Mouse (Mus musculus) ES-CJ7 (cell line): ENCODE measurements at regions not wholly inside any gene's neighbourhood (a gene's known extent, or its start where the extent isn't known, plus 50 kb on each side); places are given as distances from the start of the nearest gene placed in this dataset.
A peak's percentile ranks its signal among the peaks of the same experiment; 100 is the strongest.

Source experiments
- DNase-seq: peaks from one replicate; pipeline ENCODE4 v3.0.0; 2011; ENCODE audit warnings: low read depth, low spot score

DNA sequence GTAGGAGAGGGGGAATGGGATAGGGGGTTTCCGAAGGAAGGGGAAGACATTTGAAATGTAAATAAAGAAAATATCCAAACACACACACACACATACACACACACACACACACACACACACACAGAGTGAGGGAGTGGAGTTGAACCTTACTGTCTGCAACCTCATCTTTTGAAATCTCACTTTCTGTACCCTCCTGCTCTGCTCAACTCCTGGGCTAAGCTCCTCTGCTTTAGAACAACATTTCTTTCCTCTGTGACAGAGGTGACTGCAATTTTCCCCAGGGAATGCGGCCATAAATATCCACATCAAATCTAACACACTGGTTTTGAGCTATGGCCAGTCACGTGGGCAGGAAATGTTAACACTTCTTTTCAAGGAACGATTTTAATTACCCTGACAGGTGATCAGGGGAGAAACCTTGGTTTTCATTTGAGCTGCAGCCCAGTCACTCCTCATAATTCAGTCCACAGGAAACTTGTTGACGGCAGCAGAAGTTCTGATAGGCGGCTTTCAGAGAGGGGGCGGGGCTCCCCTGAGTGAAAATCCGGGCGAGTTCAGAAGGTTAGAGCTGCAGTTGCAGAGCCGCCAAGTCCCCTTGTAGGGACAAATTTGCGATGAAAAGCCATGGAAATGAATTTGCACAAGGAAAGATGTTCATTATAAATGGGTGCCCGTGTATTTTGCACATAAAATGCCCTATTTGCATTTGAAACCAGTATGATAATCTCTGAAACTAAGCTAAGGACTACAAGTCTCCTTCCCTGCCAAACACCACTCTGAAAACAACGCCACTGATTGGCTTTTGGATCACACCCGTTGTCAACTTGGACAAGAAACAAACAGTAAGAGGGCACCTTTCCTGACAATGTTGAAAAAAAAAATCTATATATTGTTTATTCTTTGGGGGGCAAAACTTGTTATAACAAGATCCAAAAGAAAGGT is 63.0 kb upstream of the L3mbtl4 start:
- DNase-seq, result peak; percentile 7

DNA sequence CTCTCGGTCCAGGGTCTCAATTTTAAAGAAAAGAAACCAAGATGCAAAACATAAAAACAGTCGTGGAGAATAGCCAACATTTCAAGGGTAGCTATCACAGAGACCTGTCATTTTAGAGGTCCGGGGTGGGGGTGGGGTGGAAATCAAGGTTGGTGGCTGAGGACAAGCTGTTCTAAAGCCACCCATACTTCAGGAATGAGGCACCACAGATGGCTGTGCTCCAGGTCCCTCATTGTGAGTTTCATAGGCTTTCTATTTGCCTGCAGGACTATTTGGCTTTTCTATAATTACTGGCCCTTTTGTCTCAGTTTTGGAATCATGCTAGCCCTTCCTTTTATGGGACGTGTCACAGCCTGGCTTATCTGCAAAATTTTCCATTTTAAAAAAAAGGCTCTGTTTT is 55.4 kb upstream of the L3mbtl4 start:
- DNase-seq, result no peak

DNA sequence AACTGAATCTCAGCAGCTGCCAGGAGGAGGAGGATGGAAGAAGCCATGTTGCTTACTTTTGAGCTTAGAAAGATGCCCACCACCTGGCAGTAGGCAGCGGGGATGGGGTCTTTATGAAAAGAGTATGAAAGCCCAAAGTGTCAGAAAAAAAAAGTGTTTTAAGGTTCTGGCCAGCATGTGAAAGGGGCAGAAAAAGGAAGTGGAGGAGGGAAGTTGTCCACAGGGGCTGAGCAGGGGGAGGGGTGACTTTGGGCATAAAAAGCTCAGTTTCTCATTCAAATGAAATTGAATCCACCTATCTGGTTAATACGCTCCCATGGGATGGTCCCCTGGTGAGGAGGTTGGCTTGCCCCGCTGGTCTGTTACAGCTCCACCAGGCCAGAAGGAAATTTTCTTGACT is 50.4 kb upstream of the L3mbtl4 start:
- DNase-seq, result no peak
